Mouse (Mus musculus) left cerebral cortex, adult 2 months (tissue): ENCODE measurements around the gene Nup107. TPM values are rescaled to one million over a fixed set of nuclear protein-coding genes. Genes with fewer than 3 reads are reported as not detected.
A peak's percentile ranks its signal among the peaks of the same experiment; 100 is the strongest.
"Not testable (repeated sequence)": the region's sequence is repeated elsewhere in the genome, so short reads cannot be mapped to it uniquely, and the experiment has no call there.

Experiments
- DNase-seq, 2 experiments: peaks; one replicate each; pipeline ENCODE4 v3.0.0; 2021 to 2022; ENCODE audit warnings: low spot score in 2 of 2, mixed read lengths in 1 of 2; ENCODE audit errors: extremely low spot score in 1 of 2
- H3K27ac ChIP-seq: fragments of 200-600 bp; 2 replicates; pipeline ENCODE4 v1.8.1; 2022
- H3K4me3 ChIP-seq: fragments of 200-600 bp; 2 replicates; pipeline ENCODE4 v1.8.1; 2022
- CTCF ChIP-seq: fragments of 200-600 bp; IDR thresholded peaks from 2 replicates; pipeline ENCODE4 v1.8.1; 2022; ENCODE audit warnings: antibody characterized with exemption, mild to moderate bottlenecking, moderate library complexity
- intact Hi-C: fragments of 180-260 bp; cut with DNase I; formaldehyde crosslinking; loops from one replicate; pipeline ENCODE4 v1.15.1; 2025
- total RNA-seq, 2 experiments: library from RNA; stranded (reverse); gene quantifications; 2 replicates each; pipeline ENCODE4 v1.2.3; 2021

Gene Nup107
- total RNA-seq, 2 experiments from 2014 or later: 13.4 to 15.9 TPM

GRCm38 (mm10) chr10:117750529-117751281 lies 41.8 kb downstream of the Nup107 start:
- DNase-seq: no peak
- Histone ChIP-seq H3K4me3 (no peak overlapping the region), H3K27ac (no peak overlapping the region)
- no peak for TF ChIP-seq CTCF
- intact Hi-C loops: no loop called here

GRCm38 (mm10) chr10:117749787-117750343 lies 42.6 kb downstream of the Nup107 start:
- DNase-seq: no peak
- intact Hi-C loops: no loop called here
- TF ChIP-seq CTCF: no peak

GRCm38 (mm10) chr10:117749050-117749686 lies 43.3 kb downstream of the Nup107 start:
- H3K27ac ChIP-seq: no peak overlapping the region
- no peak for TF ChIP-seq CTCF
- intact Hi-C loops: no loop called here
- no peak overlapping the region for H3K4me3 ChIP-seq
- DNase-seq: no peak

More at GRCm38 (mm10) chr10:117749787-117750343, 42.6 kb downstream of the Nup107 start:
- Histone ChIP-seq H3K4me3 (no peak overlapping the region), H3K27ac (no peak overlapping the region)

GRCm38 (mm10) chr10:117748276-117749049 lies 44.0 kb downstream of the Nup107 start:
- DNase-seq: no peak
- no peak overlapping the region for H3K27ac ChIP-seq
- no peak overlapping the region for H3K4me3 ChIP-seq
- intact Hi-C loops: no loop called here
- TF ChIP-seq CTCF: no peak

DNA sequence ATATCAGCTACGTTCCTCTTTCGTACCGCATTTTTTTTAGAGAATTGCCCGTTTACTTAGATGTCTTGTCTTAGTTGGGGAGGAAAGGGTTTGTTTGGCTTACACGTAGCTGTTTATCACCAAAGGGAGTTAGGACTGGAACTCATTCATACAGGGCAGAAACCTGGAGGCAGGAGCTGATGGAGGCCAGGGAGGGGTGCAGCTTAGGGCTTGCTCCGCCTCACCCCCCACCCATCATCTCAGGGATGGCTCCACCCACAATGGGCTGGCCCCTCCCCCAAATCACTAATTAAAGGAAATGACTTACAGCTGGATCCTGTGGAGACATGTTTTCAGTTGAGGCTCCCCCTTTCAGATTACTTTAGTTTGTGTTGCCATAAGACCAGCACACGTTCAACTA lies 44.8 kb downstream of the Nup107 start:
- intact Hi-C loops: no loop called here
- Histone ChIP-seq H3K4me3 (no peak overlapping the region), H3K27ac (no peak overlapping the region)
- no peak for TF ChIP-seq CTCF
- DNase-seq: no peak

GRCm38 (mm10) chr10:117746297-117746883 lies 46.1 kb downstream of the Nup107 start, which contains the start of gene Slc35e3:
Slc35e3 (minus strand) TSS chr10:117746365.
- DNase-seq: peak; percentile 95 to 99
- no peak for TF ChIP-seq CTCF
- Histone ChIP-seq H3K27ac (peak within 1 kb of the TSS; percentile 75), H3K4me3 (peak within 1 kb of the TSS; percentile 48)
- intact Hi-C loops: no loop called here

- not testable (repeated sequence) for DNase-seq, H3K27ac ChIP-seq
- peak overlapping the region; percentile 48 for H3K4me3 ChIP-seq
- intact Hi-C loops: loop anchor here (2.0 kb wide), 1 partner anchor 35 kb away; the partner anchor contains the start of gene Mdm2
Observed at GRCm38 (mm10) chr10:117745570-117746296, 46.8 kb downstream of the Nup107 start.

DNA sequence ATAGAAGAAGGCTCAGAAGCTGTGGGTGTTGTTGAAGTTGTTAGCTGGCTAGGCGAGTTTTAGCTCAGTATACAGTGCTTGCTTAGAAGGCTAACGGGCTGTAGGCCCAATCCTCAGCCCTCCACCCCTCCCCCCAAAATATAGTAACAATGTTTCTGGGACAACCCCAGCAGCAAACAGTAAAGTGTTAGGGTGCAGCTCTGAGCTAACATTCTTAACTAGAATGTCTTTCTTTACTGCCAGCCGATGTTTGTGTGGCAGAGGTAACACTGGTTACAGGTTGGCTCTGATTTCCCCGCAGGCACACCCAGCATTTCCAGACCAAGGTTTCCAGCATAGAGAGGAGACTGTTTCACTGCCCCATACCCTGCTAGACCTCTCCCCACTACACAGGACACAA lies 48.6 kb downstream of the Nup107 start:
- Histone ChIP-seq H3K27ac (no peak overlapping the region), H3K4me3 (no peak overlapping the region)
- TF ChIP-seq CTCF: no peak
- intact Hi-C loops: loop anchor here (2.0 kb wide), 1 partner anchor 33 kb away; the partner anchor contains the start of gene Mdm2
- no peak for DNase-seq

DNA sequence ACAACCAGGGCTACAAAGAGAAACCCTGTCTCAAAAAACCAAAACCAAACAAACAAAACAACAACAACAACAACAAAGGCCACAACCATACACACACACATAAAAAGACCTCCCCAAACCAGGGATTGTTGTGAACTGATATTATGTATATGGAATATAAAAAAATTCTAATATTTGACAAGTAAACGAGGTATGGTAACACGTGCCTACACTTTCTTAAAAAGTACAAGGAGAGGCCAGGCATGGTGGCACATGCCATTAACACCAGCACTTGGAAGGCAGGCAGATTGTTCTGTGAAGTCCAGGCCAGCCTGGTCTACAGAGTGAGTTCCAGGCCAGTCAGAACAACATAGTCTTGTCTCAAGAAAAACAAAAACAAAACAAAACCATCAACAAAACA lies 49.3 kb downstream of the Nup107 start:
- Histone ChIP-seq H3K4me3 (no peak overlapping the region), H3K27ac (no peak overlapping the region)
- no peak for TF ChIP-seq CTCF
- no peak for DNase-seq
- intact Hi-C loops: no loop called here

DNA sequence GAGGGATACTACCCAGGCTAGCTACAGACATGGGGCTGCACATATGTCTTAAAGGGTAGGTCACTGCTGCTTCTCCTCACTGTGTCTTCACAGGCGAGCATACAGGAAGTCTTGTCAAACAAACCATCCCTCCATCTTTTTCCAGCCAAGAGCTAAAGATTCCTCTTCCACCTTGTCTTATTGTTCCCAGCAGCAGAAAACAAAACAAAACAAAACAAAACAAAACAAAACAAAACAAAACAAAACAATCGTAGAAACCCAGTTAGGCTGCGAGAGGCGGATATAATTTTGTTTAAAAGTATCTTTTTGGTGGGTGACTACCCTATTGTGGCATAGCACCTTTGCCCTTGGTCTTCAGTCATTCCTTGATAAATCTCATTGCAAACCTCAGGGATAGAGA lies 49.9 kb downstream of the Nup107 start:
- H3K4me3 ChIP-seq: no peak overlapping the region
- DNase-seq: no peak
- no peak for TF ChIP-seq CTCF
- intact Hi-C loops: no loop called here
- no peak overlapping the region for H3K27ac ChIP-seq
